Mouse (Mus musculus) kidney, embryonic 15.5 days (tissue): ENCODE measurements around the gene Ankle1. TPM values are rescaled to one million over a fixed set of nuclear protein-coding genes. Genes with fewer than 3 reads are reported as not detected.
A peak's percentile ranks its signal among the peaks of the same experiment; 100 is the strongest.

ENCODE experiments used
- ATAC-seq: fragments of 200-750 bp; cut with Nextera tagmentation; replicated peaks from 2 replicates; pipeline ENCODE4 v1.8.0; 2017; ENCODE audit warnings: moderate TSS enrichment; ENCODE audit not compliant: low FRiP score
- H3K27ac ChIP-seq: fragments of 300-500 bp; sonication (generic); 2 replicates; pipeline ENCODE4 v1.5.1; 2015; ENCODE audit warnings: mild to moderate bottlenecking, inconsistent platforms
- H3K27me3 ChIP-seq: fragments of 300-500 bp; sonication (generic); 2 replicates; pipeline ENCODE4 v1.6.1; 2015; ENCODE audit warnings: inconsistent platforms
- H3K36me3 ChIP-seq: fragments of 300-500 bp; sonication (generic); 2 replicates; pipeline ENCODE4 v1.6.1; 2015; ENCODE audit warnings: inconsistent platforms
- H3K4me1 ChIP-seq: fragments of 300-500 bp; sonication (generic); 2 replicates; pipeline ENCODE4 v1.6.1; 2015; ENCODE audit warnings: inconsistent platforms
- H3K4me2 ChIP-seq: fragments of 300-500 bp; sonication (generic); 2 replicates; pipeline ENCODE4 v1.6.1; 2015; ENCODE audit warnings: moderate library complexity, mild to moderate bottlenecking, inconsistent platforms
- H3K4me3 ChIP-seq: fragments of 300-500 bp; sonication (generic); replicated peaks from 2 replicates; pipeline ENCODE4 v1.5.1; 2015; ENCODE audit warnings: mild to moderate bottlenecking, inconsistent platforms
- H3K9ac ChIP-seq: fragments of 300-500 bp; sonication (generic); 2 replicates; pipeline ENCODE4 v1.6.1; 2015; ENCODE audit warnings: mild to moderate bottlenecking, inconsistent platforms
- H3K9me3 ChIP-seq: fragments of 300-500 bp; sonication (generic); replicated peaks from 2 replicates; pipeline ENCODE4 v1.6.1; 2016; ENCODE audit warnings: inconsistent platforms
- WGBS: fragments of 180-500 bp; shearing (Covaris S2); methylation state at CpG from one replicate; pipeline ENCODE4 v1.1.7; 2015; ENCODE audit warnings: mixed read lengths; 5-methylcytosine and 5-hydroxymethylcytosine counted together
- polyA plus RNA-seq: library from polyadenylated mRNA; unstranded; fragments of >200 nt; fragmentation: Nextera tagmentation; extraction: Ambion mirVana; gene quantifications from 2 replicates; pipeline ENCODE4 v1.2.1, GENCODE M21; 2015

Gene Ankle1
- polyA plus RNA-seq, 1 experiment from 2014 or later: 57.1 TPM

- Histone ChIP-seq H3K4me3 (no peak overlapping the region), H3K27ac (peak overlapping the region; percentile 75; the same call in 1 of the 2 replicates), H3K9ac (no peak overlapping the region), H3K36me3 (peaks cover 68% of the 10 kb centered on the region), H3K27me3 (no peaks in the 10 kb centered on the region), H3K9me3 (no peaks in the 10 kb centered on the region), H3K4me1 (peaks cover 66% of the 10 kb centered on the region), H3K4me2 (no peak overlapping the region)
- peak; percentile 5; the same call in 1 of the 2 replicates for ATAC-seq
- WGBS: 61% methylated on average over 17 of the region's 17 CpGs
Measured at GRCm38 (mm10) chr8:71374616-71375206, 31.1 kb upstream of the Ankle1 start.

DNA sequence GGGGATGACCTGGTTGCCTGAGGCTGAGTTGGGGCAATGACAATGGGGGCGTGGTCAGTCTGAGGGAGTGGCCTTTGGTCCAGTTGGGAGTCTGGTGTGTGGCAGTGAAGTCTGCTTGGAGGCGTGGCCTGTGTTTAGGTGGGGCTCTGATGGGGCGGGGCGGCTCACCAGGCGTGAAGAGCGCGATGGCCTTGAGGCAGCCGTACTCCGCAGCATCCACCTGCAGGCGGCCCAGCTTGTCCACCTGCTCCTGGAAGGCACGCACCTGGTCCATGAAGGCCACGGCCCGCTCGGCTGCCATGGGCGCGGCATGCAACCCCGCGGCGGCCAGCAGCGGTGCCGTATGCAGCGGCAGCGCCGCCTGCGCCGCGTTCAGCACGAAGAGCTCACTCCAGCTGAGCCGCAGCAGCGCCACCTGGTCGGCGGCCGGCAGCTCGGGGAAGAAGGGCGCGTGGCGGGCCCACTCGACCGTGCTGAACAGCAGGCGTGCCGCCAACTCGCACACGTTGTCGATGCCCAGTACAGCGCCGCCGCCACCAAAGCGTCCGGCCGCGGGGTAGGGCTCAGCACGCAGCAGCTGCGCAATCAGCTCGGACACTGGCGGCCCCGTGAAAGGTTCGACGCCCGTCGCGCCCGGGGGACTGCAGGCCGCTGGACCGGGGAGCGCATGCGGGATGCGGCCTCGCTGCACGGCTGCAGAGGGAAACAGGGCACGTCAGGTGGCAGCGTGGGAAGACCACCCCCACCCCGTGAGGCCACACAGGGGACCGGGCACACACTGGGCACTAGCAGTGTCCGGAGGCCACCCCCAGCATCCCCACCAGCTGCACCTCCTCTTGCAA lies 30.0 kb upstream of the Ankle1 start:
- 8% methylated on average over 73 of the region's 74 CpGs for WGBS
- H3K4me3 ChIP-seq: peak overlapping the region; percentile 26
- peak overlapping the region; percentile 59 for H3K4me2 ChIP-seq
- peak overlapping the region; percentile 75 for H3K27ac ChIP-seq
- H3K36me3 ChIP-seq: peaks cover 64% of the 10 kb centered on the region
- no peaks in the 10 kb centered on the region for H3K9me3 ChIP-seq
- peak; percentile 9; the same call in 1 of the 2 replicates for ATAC-seq
- peak overlapping the region; percentile 30 for H3K9ac ChIP-seq
- no peaks in the 10 kb centered on the region for H3K27me3 ChIP-seq
- H3K4me1 ChIP-seq: peaks cover 69% of the 10 kb centered on the region

DNA sequence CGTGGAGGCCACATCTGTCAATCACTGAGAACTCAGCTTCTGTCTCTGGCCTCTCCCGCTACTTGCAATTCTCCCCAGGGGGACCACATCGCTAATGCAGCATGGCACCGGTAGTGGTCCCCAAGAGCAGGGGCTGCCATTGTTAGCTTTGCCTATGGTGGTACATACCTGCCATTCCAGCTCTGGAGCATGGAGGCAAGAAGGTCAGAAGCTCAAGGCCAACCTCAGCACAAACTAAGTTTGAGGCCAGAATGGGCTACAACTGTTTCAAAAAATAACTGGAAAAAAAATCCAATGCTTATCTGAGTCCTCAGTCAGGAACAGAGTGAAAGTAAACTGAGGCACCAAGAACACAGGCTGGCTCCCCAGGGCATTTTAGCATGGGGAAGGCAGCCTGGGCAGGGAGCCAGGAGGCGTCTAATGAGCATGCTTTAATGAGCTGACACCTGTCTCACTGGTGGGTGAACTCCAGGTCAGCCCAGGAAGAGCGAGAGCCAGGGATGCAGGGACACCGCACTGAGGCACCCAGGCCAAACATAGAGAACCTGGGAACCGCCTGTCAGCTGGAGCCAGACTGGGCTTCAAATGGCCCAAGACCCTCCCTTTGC lies 29.3 kb upstream of the Ankle1 start:
- H3K36me3 ChIP-seq: peaks cover 64% of the 10 kb centered on the region
- H3K4me2 ChIP-seq: peak overlapping the region; percentile 59
- ATAC-seq: no peak
- H3K9me3 ChIP-seq: no peaks in the 10 kb centered on the region
- H3K9ac ChIP-seq: peak overlapping the region; percentile 30; the same call in 1 of the 2 replicates
- 49% methylated on average over 8 of the region's 8 CpGs for WGBS
- peaks cover 68% of the 10 kb centered on the region for H3K4me1 ChIP-seq
- H3K4me3 ChIP-seq: peak overlapping the region; percentile 26
- no peaks in the 10 kb centered on the region for H3K27me3 ChIP-seq
- peak overlapping the region; percentile 75 for H3K27ac ChIP-seq

GRCm38 (mm10) chr8:71379008-71379407 lies 26.8 kb upstream of the Ankle1 start:
- Histone ChIP-seq H3K4me3 (peak overlapping the region; percentile 88), H3K27ac (peak overlapping the region; percentile 99)

GRCm38 (mm10) chr8:71379512-71380075 lies 26.2 kb upstream of the Ankle1 start:
- Histone ChIP-seq H3K9me3 (no peaks in the 10 kb centered on the region), H3K4me1 (peaks cover 80% of the 10 kb centered on the region), H3K9ac (peak overlapping the region; percentile 91), H3K4me2 (peak overlapping the region; percentile 90), H3K27ac (peak overlapping the region; percentile 99), H3K36me3 (peaks cover 39% of the 10 kb centered on the region), H3K4me3 (peak overlapping the region; percentile 88), H3K27me3 (no peaks in the 10 kb centered on the region)
- 28% methylated on average over 3 of the region's 3 CpGs for WGBS
- no peak for ATAC-seq

More at GRCm38 (mm10) chr8:71379008-71379407, 26.8 kb upstream of the Ankle1 start:
- 38% methylated on average over 4 of the region's 4 CpGs for WGBS
- Histone ChIP-seq H3K9ac (peak overlapping the region; percentile 91), H3K36me3 (peaks cover 45% of the 10 kb centered on the region), H3K27me3 (no peaks in the 10 kb centered on the region), H3K4me2 (peak overlapping the region; percentile 90), H3K9me3 (no peaks in the 10 kb centered on the region), H3K4me1 (peaks cover 83% of the 10 kb centered on the region)
- no peak for ATAC-seq

DNA sequence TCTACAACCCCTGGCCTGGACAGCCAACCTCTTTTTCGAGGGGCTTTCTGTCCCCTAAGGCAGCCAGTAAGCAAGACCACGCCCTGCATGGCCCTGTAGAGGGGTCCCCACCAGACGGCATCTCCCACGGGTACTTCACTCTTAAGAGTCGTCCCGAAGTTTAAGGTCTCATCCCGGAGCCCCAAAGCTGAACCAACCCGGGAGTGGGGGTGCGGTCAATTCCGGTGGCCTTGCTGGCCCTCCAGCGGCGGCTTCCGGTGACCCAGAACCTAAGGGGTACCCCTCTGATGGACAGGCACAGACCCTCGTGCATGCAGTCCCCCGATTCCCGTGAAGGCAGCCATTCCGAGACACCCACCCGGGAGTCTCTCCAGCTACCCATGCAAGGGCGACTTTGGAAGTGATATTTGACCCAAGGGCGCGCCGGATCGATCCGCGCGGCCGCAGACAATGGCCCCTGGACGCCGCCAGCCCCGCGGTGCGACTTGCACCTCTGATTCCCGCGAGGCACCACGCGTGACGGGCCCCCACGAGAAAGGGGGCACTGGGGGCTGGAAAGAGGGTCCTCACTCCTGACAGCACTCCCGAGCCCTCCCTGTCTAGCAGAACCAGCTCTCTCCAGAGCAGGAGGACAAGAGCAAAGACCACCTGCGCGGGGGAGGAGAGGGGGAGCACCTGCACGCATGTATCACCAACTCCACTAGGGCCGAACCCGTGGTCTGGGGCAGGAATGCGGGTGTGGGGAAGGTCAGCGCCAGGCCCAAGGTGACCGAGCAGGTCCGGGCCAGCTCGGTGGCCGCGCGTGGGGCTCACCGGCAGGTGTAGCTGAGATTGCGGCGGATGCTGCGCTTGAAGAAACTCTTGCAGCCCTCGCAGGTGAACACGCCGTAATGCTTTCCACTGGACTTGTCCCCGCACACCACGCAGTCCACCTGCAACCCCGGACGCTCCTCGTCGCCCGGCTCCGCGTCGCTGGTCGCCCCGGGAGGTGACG lies 25.3 kb upstream of the Ankle1 start:
- Histone ChIP-seq H3K9ac (peak overlapping the region; percentile 91), H3K27me3 (no peaks in the 10 kb centered on the region), H3K4me1 (peaks cover 71% of the 10 kb centered on the region), H3K9me3 (no peaks in the 10 kb centered on the region), H3K36me3 (peaks cover 30% of the 10 kb centered on the region), H3K4me2 (peak overlapping the region; percentile 90), H3K27ac (peak overlapping the region; percentile 99), H3K4me3 (peak overlapping the region; percentile 88)
- WGBS: under 1% methylated on average over 72 of the region's 72 CpGs
- no peak for ATAC-seq

- H3K9me3 ChIP-seq: no peaks in the 10 kb centered on the region
- H3K27ac ChIP-seq: peak within 1 kb of the TSS; percentile 99
- 2% methylated on average over 47 of the region's 89 CpGs for WGBS
- peaks cover 61% of the 10 kb centered on the region for H3K4me1 ChIP-seq
- peak within 1 kb of the TSS; percentile 91 for H3K9ac ChIP-seq
- ATAC-seq: peak; percentile 12
- peaks cover 20% of the 10 kb centered on the region for H3K36me3 ChIP-seq
- peak within 1 kb of the TSS; percentile 88 for H3K4me3 ChIP-seq
- H3K4me2 ChIP-seq: peak within 1 kb of the TSS; percentile 90
- H3K27me3 ChIP-seq: no peaks in the 10 kb centered on the region
Measured at GRCm38 (mm10) chr8:71381421-71381970, 24.3 kb upstream of the Ankle1 start, which contains the start of gene Nr2f6. Gene Nr2f6 (minus strand): TSS chr8:71381960.

DNA sequence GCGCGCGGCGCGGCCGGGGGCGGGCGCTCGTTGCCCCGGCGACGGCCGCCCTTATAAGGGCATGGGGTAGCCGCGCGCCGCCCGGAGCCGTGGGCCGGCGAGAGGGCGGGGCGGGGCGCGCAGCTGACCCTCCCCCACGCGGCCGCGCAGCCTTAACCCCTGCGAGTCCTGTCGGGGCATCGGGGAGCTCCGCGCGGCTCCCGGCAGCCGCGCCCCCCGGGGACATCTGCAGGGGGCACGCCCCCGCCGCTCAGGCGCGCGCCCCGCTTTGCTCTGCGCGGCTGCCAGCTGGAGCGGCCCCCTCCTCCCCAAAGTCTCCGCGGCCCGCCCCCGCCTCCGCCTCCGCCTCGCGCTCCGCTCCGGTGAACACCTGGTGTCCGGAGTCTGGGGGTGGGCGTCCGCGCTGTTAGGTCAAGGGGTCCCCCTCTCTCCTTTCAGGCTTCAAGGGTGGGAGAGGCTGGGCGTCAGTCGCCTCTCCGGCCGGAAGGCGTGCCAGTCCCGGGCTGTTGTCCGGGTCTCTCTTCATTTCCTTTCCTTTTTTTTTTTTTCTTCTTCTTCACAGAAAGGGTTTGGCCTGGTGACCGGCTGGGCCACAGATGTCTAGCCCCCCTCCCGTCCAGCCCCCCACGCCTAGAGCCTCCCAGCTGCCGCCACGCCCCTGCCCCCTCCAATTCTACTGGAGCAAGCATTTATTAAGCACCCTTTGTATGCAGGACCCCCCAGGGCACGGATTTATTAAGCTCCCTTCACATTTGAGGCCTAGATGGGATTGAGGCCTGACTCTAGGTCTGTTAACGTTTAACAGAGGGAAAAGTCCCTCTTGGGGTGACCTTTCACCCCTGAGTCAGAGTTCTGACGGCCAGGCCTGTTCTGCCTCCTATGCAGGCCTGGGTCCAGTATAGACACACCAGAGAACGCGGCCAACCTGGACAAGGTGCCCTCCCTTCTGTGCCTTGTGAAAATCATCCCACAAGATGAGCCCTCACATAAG lies 23.5 kb upstream of the Ankle1 start:
- H3K9ac ChIP-seq: peak overlapping the region; percentile 91
- peaks cover 12% of the 10 kb centered on the region for H3K36me3 ChIP-seq
- peak; percentile 87 for ATAC-seq
- H3K27me3 ChIP-seq: no peaks in the 10 kb centered on the region
- H3K27ac ChIP-seq: peak overlapping the region; percentile 99
- peak overlapping the region; percentile 88 for H3K4me3 ChIP-seq
- peaks cover 53% of the 10 kb centered on the region for H3K4me1 ChIP-seq
- H3K9me3 ChIP-seq: no peaks in the 10 kb centered on the region
- WGBS: under 1% methylated on average over 65 of the region's 80 CpGs
- H3K4me2 ChIP-seq: peak overlapping the region; percentile 90

GRCm38 (mm10) chr8:71383396-71383795 lies 22.4 kb upstream of the Ankle1 start:
- Histone ChIP-seq H3K4me2 (peak overlapping the region; percentile 90; the same call in 1 of the 2 replicates), H3K27ac (peak overlapping the region; percentile 99), H3K9ac (no peak overlapping the region), H3K36me3 (peaks cover under 1% of the 10 kb centered on the region), H3K27me3 (no peaks in the 10 kb centered on the region), H3K4me1 (peaks cover 42% of the 10 kb centered on the region), H3K9me3 (no peaks in the 10 kb centered on the region), H3K4me3 (no peak overlapping the region)
- 19% methylated on average over 12 of the region's 12 CpGs for WGBS
- ATAC-seq: no peak

GRCm38 (mm10) chr8:71383860-71384259 lies 21.9 kb upstream of the Ankle1 start:
- ATAC-seq: no peak
- Histone ChIP-seq H3K4me2 (no peak overlapping the region), H3K4me1 (peaks cover 37% of the 10 kb centered on the region), H3K9me3 (no peaks in the 10 kb centered on the region), H3K27me3 (no peaks in the 10 kb centered on the region), H3K4me3 (no peak overlapping the region), H3K27ac (peak overlapping the region; percentile 99), H3K9ac (no peak overlapping the region), H3K36me3 (no peaks in the 10 kb centered on the region)
- WGBS: 44% methylated on average over 3 of the region's 3 CpGs
